Mouse (Mus musculus) C2C12 (cell line): ENCODE measurements around the gene Armh4.

ENCODE experiments used
- CEBPB ChIP-seq: IDR thresholded peaks from one replicate; pipeline ENCODE4 v1.6.1; 2011; ENCODE audit warnings: low read depth, mild to moderate bottlenecking, control low read depth, moderate library complexity
- CTCF ChIP-seq: IDR thresholded peaks from one replicate; pipeline ENCODE4 v1.5.1; 2011; ENCODE audit not compliant: control insufficient read depth, insufficient read depth, insufficient read length
- FOSL1 ChIP-seq: IDR thresholded peaks from one replicate; pipeline ENCODE4 v1.8.0; 2011; ENCODE audit warnings: mild to moderate bottlenecking, low read length; ENCODE audit not compliant: poor library complexity, insufficient read depth, severe bottlenecking
- MAX ChIP-seq: IDR thresholded peaks from one replicate; pipeline ENCODE4 v1.6.1; 2011; ENCODE audit warnings: mild to moderate bottlenecking, control low read depth
- MYOD1 ChIP-seq: IDR thresholded peaks from one replicate; pipeline ENCODE4 v1.6.1; 2011; ENCODE audit warnings: low read depth; ENCODE audit not compliant: control insufficient read depth, insufficient read length
- MYOG ChIP-seq: IDR thresholded peaks from one replicate; pipeline ENCODE4 v1.6.1; 2011; ENCODE audit not compliant: control insufficient read depth, insufficient read length; ENCODE audit errors: extremely low read depth
- USF1 ChIP-seq: IDR thresholded peaks from one replicate; pipeline ENCODE4 v1.6.1; 2011; ENCODE audit warnings: low read depth, mild to moderate bottlenecking, control low read depth, moderate library complexity

GRCm38 (mm10) chr14:49676580-49676979 is 106.6 kb downstream of the Armh4 start:
- TF ChIP-seq CTCF (no peak), USF1 (no peak), MYOG (no peak), CEBPB (no peak), MAX (no peak), MYOD1 (no peak), FOSL1 (no peak)
